ENCODE assay signal across 22 mouse cellular contexts in genomic region chr11:95333805-95334204, GRCm38 (mm10). TPM values are rescaled to one million over a fixed set of nuclear protein-coding genes. Genes with fewer than 3 reads are reported as not detected.
DNase-seq lines count a peak whose midpoint lies in the region; ATAC-seq and TF ChIP-seq lines count a peak whose summit lies in the region.
"Had no signal": no experiment of that assay in that cellular context is flagged by ENCODE, and none has a peak within 500 bp of the region (broad histone marks: within the 10 kb centered on the region; RNA-seq: fewer than 3 reads in every experiment).

No protein-coding gene starts in this region.

- H3K36me3 ChIP-seq in lung, embryonic 14.5 days (ENCODE audit: insufficient read depth): no peaks in the 10 kb centered on the region
- no peaks in the 10 kb centered on the region for H3K36me3 ChIP-seq in liver, embryonic 14.5 days (replicated peaks; ENCODE audit: control insufficient read depth, insufficient read depth, low read depth)
- H3K36me3 ChIP-seq in heart, embryonic 11.5 days (ENCODE audit: control insufficient read depth, insufficient read depth, low read length): no peaks in the 10 kb centered on the region
- H3K36me3 ChIP-seq: heart, embryonic 13.5 days had no signal

- H3K4me2 ChIP-seq in lung, embryonic 14.5 days: no peak overlapping the region
- peak overlapping the region; percentile 98 for H3K4me2 ChIP-seq in liver, embryonic 14.5 days (ENCODE audit: low read depth)
- no peak overlapping the region for H3K4me2 ChIP-seq in heart, embryonic 11.5 days
- H3K4me2 ChIP-seq: forebrain, embryonic 13.5 days; heart, embryonic 13.5 days had no signal

- peak; percentile 98 for TF ChIP-seq EP300 in liver, embryonic 14.5 days (IDR thresholded peaks at IDR 0.05; ENCODE audit: low read depth)

- no peak overlapping the region for H3K4me3 ChIP-seq in lung, embryonic 14.5 days (ENCODE audit: low read depth, low read length)
- H3K4me3 ChIP-seq in liver, embryonic 14.5 days (ENCODE audit: insufficient read depth in 1 of 2, low read depth in 2 of 2, low read length in 2 of 2): peak overlapping the region in 1 of 2 experiments; percentile 23; a peak in 1 of 4 replicates
- no peak overlapping the region for H3K4me3 ChIP-seq in heart, embryonic 11.5 days (ENCODE audit: low read depth, low read length)
- H3K4me3 ChIP-seq: forebrain, embryonic 13.5 days; heart, embryonic 13.5 days; layer of hippocampus, adult 2 months had no signal

- no peak for DNase-seq in lung, embryonic 14.5 days
- no peak for DNase-seq in lung, postnatal 10 days
- peak; percentile 32 for DNase-seq in thymus, postnatal 4 days
- DNase-seq in thymus, postnatal 36 days: no peak
- peak; percentile 86 to 89 (median 88) for DNase-seq in liver, embryonic 14.5 days (ENCODE audit: low read depth in 3 of 3, low spot score in 3 of 3)
- DNase-seq in adrenal gland, postnatal 4 days (ENCODE audit: low spot score in 2 of 2): no peak
- DNase-seq: adrenal gland, postnatal 14 days; cerebellum, adult 9-11 months; heart, postnatal 4 days; kidney, adult 11 months; left cerebral cortex, postnatal 4 days; lung, adult 2 months; retina, postnatal 1 day had no signal

- TF ChIP-seq CTCF in lung, embryonic 14.5 days (IDR thresholded peaks at IDR 0.05; ENCODE audit: low read depth): no peak
- peak; percentile 30 for TF ChIP-seq CTCF in liver, embryonic 14.5 days (IDR thresholded peaks at IDR 0.05; ENCODE audit: low read depth)

- no peaks in the 10 kb centered on the region for H3K9me3 ChIP-seq in lung, embryonic 14.5 days (ENCODE audit: low read depth, low read length)
- H3K9me3 ChIP-seq in liver, embryonic 14.5 days (ENCODE audit: control insufficient read depth, low read length): no peaks in the 10 kb centered on the region
- no peaks in the 10 kb centered on the region for H3K9me3 ChIP-seq in heart, embryonic 11.5 days (replicated peaks; ENCODE audit: control insufficient read depth, low read length)
- H3K9me3 ChIP-seq: forebrain, embryonic 13.5 days; heart, embryonic 13.5 days had no signal

- no peak for ATAC-seq in lung, embryonic 14.5 days (ENCODE audit: insufficient read depth)
- peak; percentile 85 for ATAC-seq in liver, embryonic 14.5 days (ENCODE audit: insufficient read depth)
- ATAC-seq in megakaryocyte, adult 5-6 weeks (ENCODE audit: poor library complexity, severe bottlenecking): no peak
- ATAC-seq in heart, embryonic 11.5 days (replicated peaks; ENCODE audit: insufficient number of reproducible peaks, low FRiP score, low TSS enrichment): no peak
- ATAC-seq: forebrain, embryonic 13.5 days; hindbrain, embryonic 16.5 days; midbrain, embryonic 16.5 days; Patski had no signal

- peaks cover 11% of the 10 kb centered on the region for H3K4me1 ChIP-seq in lung, embryonic 14.5 days (ENCODE audit: insufficient read depth)
- peaks cover 47 to 58% of the 10 kb centered on the region in 2 experiments for H3K4me1 ChIP-seq in liver, embryonic 14.5 days (replicated peaks; ENCODE audit: control insufficient read depth in 2 of 2, insufficient read depth in 2 of 2, low read length in 1 of 2)
- H3K4me1 ChIP-seq in heart, embryonic 11.5 days (ENCODE audit: control insufficient read depth, insufficient read depth, low read length): peaks cover 7% of the 10 kb centered on the region; the same call in 1 of the 2 replicates

- no peak overlapping the region for H3K9ac ChIP-seq in lung, embryonic 14.5 days
- peak overlapping the region; percentile 2 for H3K9ac ChIP-seq in liver, embryonic 14.5 days (replicated peaks)
- H3K9ac ChIP-seq in heart, embryonic 11.5 days (ENCODE audit: low read depth, low read length): no peak overlapping the region
- H3K9ac ChIP-seq: forebrain, embryonic 13.5 days; heart, embryonic 13.5 days had no signal

- no peaks in the 10 kb centered on the region for H3K27me3 ChIP-seq in lung, embryonic 14.5 days (ENCODE audit: insufficient read depth, low read length)
- no peaks in the 10 kb centered on the region for H3K27me3 ChIP-seq in liver, embryonic 14.5 days (ENCODE audit: control insufficient read depth, insufficient read depth, low read length)
- H3K27me3 ChIP-seq in heart, embryonic 11.5 days (ENCODE audit: control insufficient read depth, insufficient read depth, low read length): no peaks in the 10 kb centered on the region
- H3K27me3 ChIP-seq: heart, embryonic 13.5 days had no signal

- WGBS in lung, embryonic 14.5 days: 78% methylated on average over 9 of the region's 9 CpGs
- WGBS in liver, embryonic 14.5 days (ENCODE audit: insufficient replicate concordance): 13% methylated on average over 9 of the region's 9 CpGs
- WGBS in heart, embryonic 11.5 days (ENCODE audit: insufficient replicate concordance): 75% methylated on average over 9 of the region's 9 CpGs

- H3K27ac ChIP-seq in lung, embryonic 14.5 days (ENCODE audit: low read depth): 0 out of 2 replicates have a peak overlapping the region, but pooled peaks have one; percentile 24
- peak overlapping the region; percentile 97 for H3K27ac ChIP-seq in liver, embryonic 14.5 days
- no peak overlapping the region; the same call in 1 of the 2 replicates for H3K27ac ChIP-seq in heart, embryonic 11.5 days (ENCODE audit: low read depth, low read length)
- H3K27ac ChIP-seq: forebrain, embryonic 13.5 days; heart, embryonic 13.5 days; kidney, postnatal 0 days; layer of hippocampus, adult 2 months had no signal

RNA-seq across cellular contexts. Expression of gene Fam117a, which starts 3.0 kb away (rescaled TPM):
- 12.9 and 14.6 TPM in 2 replicates for polyA plus RNA-seq in lung, embryonic 14.5 days (2014; fragmentation: Nextera tagmentation; extraction: Ambion mirVana)
- 103 and 114 TPM in 2 replicates for polyA plus RNA-seq in liver, embryonic 14.5 days (2012; rRNA removed)
- polyA plus RNA-seq in liver, embryonic 14.5 days (2014; fragmentation: Nextera tagmentation; extraction: Ambion mirVana): 71.6 and 80.9 TPM in 2 replicates
- 10 to 100 TPM; 21.9 to 27.8 TPM for total RNA-seq in adrenal gland, postnatal 4 days (2021)
- 62.5 and 73.3 TPM in 2 replicates for total RNA-seq in megakaryocyte, adult 5-6 weeks (2015)
- total RNA-seq in megakaryocyte, adult 5-6 weeks (2017): 63.5 and 72.2 TPM in 2 replicates
- polyA plus RNA-seq in heart, embryonic 11.5 days (2014; fragmentation: Nextera tagmentation; extraction: Ambion mirVana): 14.3 and 19.4 TPM in 2 replicates

RNA-seq across cellular contexts. Expression of gene Kat7, which starts 23.8 kb away (rescaled TPM):
- polyA plus RNA-seq in lung, embryonic 14.5 days (2014; fragmentation: Nextera tagmentation; extraction: Ambion mirVana): 77.0 and 83.7 TPM in 2 replicates
- 16.3 and 19.4 TPM in 2 replicates for polyA plus RNA-seq in liver, embryonic 14.5 days (2012; rRNA removed)
- 23.6 and 26.7 TPM in 2 replicates for polyA plus RNA-seq in liver, embryonic 14.5 days (2014; fragmentation: Nextera tagmentation; extraction: Ambion mirVana)
- total RNA-seq in adrenal gland, postnatal 4 days (2021): 10 to 100 TPM; 77.8 to 80.3 TPM
- total RNA-seq in megakaryocyte, adult 5-6 weeks (2015): 78.8 and 84.7 TPM in 2 replicates
- total RNA-seq in megakaryocyte, adult 5-6 weeks (2017): 65.1 and 69.1 TPM in 2 replicates
- 43.2 and 55.1 TPM in 2 replicates for polyA plus RNA-seq in heart, embryonic 11.5 days (2014; fragmentation: Nextera tagmentation; extraction: Ambion mirVana)

RNA-seq across cellular contexts. Expression of gene Slc35b1, which starts 50.7 kb away (rescaled TPM):
- 104 and 112 TPM in 2 replicates for polyA plus RNA-seq in lung, embryonic 14.5 days (2014; fragmentation: Nextera tagmentation; extraction: Ambion mirVana)
- 24.1 and 24.6 TPM in 2 replicates for polyA plus RNA-seq in liver, embryonic 14.5 days (2012; rRNA removed)
- 37.4 and 44.9 TPM in 2 replicates for polyA plus RNA-seq in liver, embryonic 14.5 days (2014; fragmentation: Nextera tagmentation; extraction: Ambion mirVana)
- 10 to 100 TPM; 64.7 to 71.1 TPM for total RNA-seq in adrenal gland, postnatal 4 days (2021)
- total RNA-seq in megakaryocyte, adult 5-6 weeks (2015): 44.9 and 59.7 TPM in 2 replicates
- total RNA-seq in megakaryocyte, adult 5-6 weeks (2017): 59.2 and 62.2 TPM in 2 replicates
- 92.4 and 95.9 TPM in 2 replicates for polyA plus RNA-seq in heart, embryonic 11.5 days (2014; fragmentation: Nextera tagmentation; extraction: Ambion mirVana)

Comparison
In these comparisons a context has a peak if more than half of its experiments do, and no peak if none do; other contexts are left out.
1. DNase-seq: peak in thymus, postnatal 4 days (single experiment) and liver, embryonic 14.5 days (3 of 3); none in lung, embryonic 14.5 days (single experiment), lung, postnatal 10 days (single experiment), thymus, postnatal 36 days (0 of 2) and adrenal gland, postnatal 4 days (0 of 2).